In genomic region chr5:31116912-31117311, GRCm38 (mm10) we compare ENCODE assay signal across 24 mouse cellular contexts. TPM values are rescaled to one million over a fixed set of nuclear protein-coding genes. Genes with fewer than 3 reads are reported as not detected.
DNase-seq lines count a peak whose midpoint lies in the region; ATAC-seq and TF ChIP-seq lines count a peak whose summit lies in the region.
"Had no signal": no experiment of that assay in that cellular context is flagged by ENCODE, and none has a peak within 500 bp of the region (broad histone marks: within the 10 kb centered on the region; RNA-seq: fewer than 3 reads in every experiment).

No protein-coding gene starts in this region.

- no peaks in the 10 kb centered on the region for H3K36me3 ChIP-seq in heart, embryonic 12.5 days
- H3K36me3 ChIP-seq: forebrain, embryonic 10.5 days; hindbrain, embryonic 10.5 days; midbrain, embryonic 13.5 days; neural tube, embryonic 13.5 days had no signal

- peak overlapping the region; percentile 69 for H3K4me2 ChIP-seq in heart, embryonic 12.5 days
- H3K4me2 ChIP-seq: midbrain, embryonic 13.5 days; neural tube, embryonic 13.5 days had no signal

- WGBS in heart, embryonic 12.5 days, result 13% methylated on average over 10 of the region's 10 CpGs

- H3K9ac ChIP-seq in heart, embryonic 12.5 days, result peak overlapping the region; percentile 60
- H3K9ac ChIP-seq: forebrain, postnatal 0 days; midbrain, embryonic 13.5 days; neural tube, embryonic 13.5 days had no signal

- TF ChIP-seq CTCF in gastrocnemius, adult 2 months (IDR thresholded peaks at IDR 0.05), result no peak

- intact Hi-C loops in gastrocnemius, adult 2 months (cut with DNase I), result no loop called here

- H3K27me3 ChIP-seq in heart, embryonic 12.5 days (replicated peaks), result no peaks in the 10 kb centered on the region; the same call in 1 of the 2 replicates
- H3K27me3 ChIP-seq: midbrain, embryonic 13.5 days had no signal

- peak overlapping the region; percentile 83 for H3K4me3 ChIP-seq in gastrocnemius, adult 2 months
- peak overlapping the region; percentile 36 for H3K4me3 ChIP-seq in heart, embryonic 12.5 days
- H3K4me3 ChIP-seq: forebrain, embryonic 10.5 days; hindbrain, embryonic 10.5 days; midbrain, embryonic 13.5 days; neural tube, embryonic 13.5 days had no signal

- no peaks in the 10 kb centered on the region for H3K9me3 ChIP-seq in heart, embryonic 12.5 days (replicated peaks)
- H3K9me3 ChIP-seq: forebrain, embryonic 10.5 days; hindbrain, embryonic 10.5 days; midbrain, embryonic 13.5 days; neural tube, embryonic 13.5 days had no signal

- peak overlapping the region; percentile 99 for H3K27ac ChIP-seq in gastrocnemius, adult 2 months
- peak overlapping the region; percentile 85 for H3K27ac ChIP-seq in heart, embryonic 12.5 days (ENCODE audit: poor library complexity, severe bottlenecking)
- H3K27ac ChIP-seq: forebrain, embryonic 10.5 days; hindbrain, embryonic 10.5 days; midbrain, embryonic 13.5 days; neural tube, embryonic 13.5 days had no signal

- ATAC-seq in heart, embryonic 12.5 days (ENCODE audit: insufficient number of reproducible peaks, low FRiP score), result no peak
- ATAC-seq: forebrain, postnatal 0 days; lung, postnatal 0 days; midbrain, embryonic 13.5 days had no signal

- peaks cover 10% of the 10 kb centered on the region for H3K4me1 ChIP-seq in heart, embryonic 12.5 days (replicated peaks)
- H3K4me1 ChIP-seq: forebrain, embryonic 10.5 days; hindbrain, embryonic 10.5 days; midbrain, embryonic 13.5 days; neural tube, embryonic 13.5 days had no signal

- DNase-seq in gastrocnemius, adult 2 months, result peak; percentile 74
- no peak for DNase-seq in gastrocnemius, postnatal 10 days
- DNase-seq in heart, adult 18-20 months, result no peak
- DNase-seq in R1 (ENCODE audit: low read depth, low spot score), result peak; percentile 61
- peak; percentile 70 for DNase-seq in skeletal muscle tissue, adult 2 months (ENCODE audit: low read depth, low spot score)
- DNase-seq in thymus, postnatal 25 days, result no peak
- no peak for DNase-seq in yolk sac, embryonic 10.5 days (ENCODE audit: low spot score)
- DNase-seq: adrenal gland, adult 8-10 months; cerebellum, adult 8-10 months; forebrain, postnatal 0 days; kidney, adult 11 months; kidney, postnatal 10 days; liver had no signal

RNA-seq across cellular contexts. Expression of gene Trim54, which starts 0.4 kb away (rescaled TPM):
- 100 to 1,000 TPM; 356 to 504 TPM for total RNA-seq in gastrocnemius, adult 2 months (2021)
- 100 to 1,000 TPM; 161 to 173 TPM for total RNA-seq in gastrocnemius, postnatal 10 days (2021)
- polyA plus RNA-seq in heart, embryonic 12.5 days (2016; fragmentation: Nextera tagmentation; extraction: Ambion mirVana), result 12.8 and 12.9 TPM in 2 replicates
- 100 to 1,000 TPM; 344 to 355 TPM for total RNA-seq in heart, adult 18-20 months (2021)
- total RNA-seq: adrenal gland, adult 8-10 months; forebrain, postnatal 0 days; layer of hippocampus, adult 18-20 months; megakaryocyte, adult 5-6 weeks had no signal
- polyA plus RNA-seq: forebrain, embryonic 10.5 days; forebrain, postnatal 0 days; hindbrain, embryonic 10.5 days; midbrain, embryonic 13.5 days had no signal

RNA-seq across cellular contexts. Expression of gene Slc30a3, which starts 8.9 kb away (rescaled TPM):
- total RNA-seq in gastrocnemius, adult 2 months (2021), result not detected
- under 1 TPM; 0.27 to 0.28 TPM for total RNA-seq in gastrocnemius, postnatal 10 days (2021)
- 0.39 and 0.47 TPM in 2 replicates for polyA plus RNA-seq in heart, embryonic 12.5 days (2016; fragmentation: Nextera tagmentation; extraction: Ambion mirVana)
- total RNA-seq in heart, adult 18-20 months (2021), result not detected
- total RNA-seq: megakaryocyte, adult 5-6 weeks had no signal
- polyA plus RNA-seq: lung, postnatal 0 days had no signal

RNA-seq across cellular contexts. Expression of gene Dnajc5g, which starts 10.8 kb away (rescaled TPM):
- total RNA-seq in gastrocnemius, adult 2 months (2021), result not detected
- not detected for total RNA-seq in gastrocnemius, postnatal 10 days (2021)
- not detected in 2 replicates for polyA plus RNA-seq in heart, embryonic 12.5 days (2016; fragmentation: Nextera tagmentation; extraction: Ambion mirVana)
- not detected for total RNA-seq in heart, adult 18-20 months (2021)
- total RNA-seq: adrenal gland, adult 8-10 months; forebrain, postnatal 0 days; gastrocnemius, adult 8-10 months; layer of hippocampus, adult 18-20 months; left cerebral cortex, postnatal 25 days; megakaryocyte, adult 5-6 weeks had no signal
- polyA plus RNA-seq: forebrain, embryonic 10.5 days; forebrain, postnatal 0 days; hindbrain, embryonic 10.5 days; liver, embryonic 16.5 days; lung, postnatal 0 days; midbrain, embryonic 13.5 days; neural tube, embryonic 13.5 days had no signal

RNA-seq across cellular contexts. Expression of gene Ucn, which starts 21.7 kb away (rescaled TPM):
- total RNA-seq in gastrocnemius, adult 2 months (2021), result not detected
- total RNA-seq in gastrocnemius, postnatal 10 days (2021), result not detected
- 0.38 TPM in 1 of 2 replicates, not detected in the other for polyA plus RNA-seq in heart, embryonic 12.5 days (2016; fragmentation: Nextera tagmentation; extraction: Ambion mirVana)
- not detected for total RNA-seq in heart, adult 18-20 months (2021)
- total RNA-seq: adrenal gland, adult 8-10 months; forebrain, postnatal 0 days; gastrocnemius, adult 8-10 months; layer of hippocampus, adult 18-20 months; megakaryocyte, adult 5-6 weeks had no signal
- polyA plus RNA-seq: forebrain, embryonic 10.5 days; forebrain, postnatal 0 days; hindbrain, embryonic 10.5 days; liver, embryonic 16.5 days; lung, postnatal 0 days; midbrain, embryonic 13.5 days; neural tube, embryonic 13.5 days had no signal

RNA-seq across cellular contexts. Expression of gene Mpv17, which starts 37.1 kb away (rescaled TPM):
- total RNA-seq in gastrocnemius, adult 2 months (2021), result 10 to 100 TPM; 16.9 to 24.2 TPM
- total RNA-seq in gastrocnemius, postnatal 10 days (2021), result 10 to 100 TPM; 40.2 to 41.2 TPM
- 66.8 and 68.8 TPM in 2 replicates for polyA plus RNA-seq in heart, embryonic 12.5 days (2016; fragmentation: Nextera tagmentation; extraction: Ambion mirVana)
- total RNA-seq in heart, adult 18-20 months (2021), result 10 to 100 TPM; 43.4 to 49.2 TPM

Comparison
In these comparisons a context has a peak if more than half of its experiments do, and no peak if none do; other contexts are left out.
1. DNase-seq: peak in gastrocnemius, adult 2 months (single experiment), R1 (single experiment) and skeletal muscle tissue, adult 2 months (single experiment); none in gastrocnemius, postnatal 10 days (single experiment), heart, adult 18-20 months (0 of 2), thymus, postnatal 25 days (single experiment) and yolk sac, embryonic 10.5 days (single experiment).